Mouse (Mus musculus) embryonic fibroblast, embryonic 13.5 days (primary cell): ENCODE measurements around the gene Wdr25.

Experiments used
- CTCF ChIP-seq: IDR thresholded peaks from 2 replicates; pipeline ENCODE4 v1.5.1; 2011; ENCODE audit warnings: mild to moderate bottlenecking, control low read depth, low read length, moderate library complexity, borderline replicate concordance; ENCODE audit not compliant: insufficient read depth
- POLR2A ChIP-seq: IDR thresholded peaks from 2 replicates; pipeline ENCODE4 v1.6.1; 2011; ENCODE audit warnings: low read depth, mild to moderate bottlenecking, control low read depth, low read length, moderate library complexity

DNA sequence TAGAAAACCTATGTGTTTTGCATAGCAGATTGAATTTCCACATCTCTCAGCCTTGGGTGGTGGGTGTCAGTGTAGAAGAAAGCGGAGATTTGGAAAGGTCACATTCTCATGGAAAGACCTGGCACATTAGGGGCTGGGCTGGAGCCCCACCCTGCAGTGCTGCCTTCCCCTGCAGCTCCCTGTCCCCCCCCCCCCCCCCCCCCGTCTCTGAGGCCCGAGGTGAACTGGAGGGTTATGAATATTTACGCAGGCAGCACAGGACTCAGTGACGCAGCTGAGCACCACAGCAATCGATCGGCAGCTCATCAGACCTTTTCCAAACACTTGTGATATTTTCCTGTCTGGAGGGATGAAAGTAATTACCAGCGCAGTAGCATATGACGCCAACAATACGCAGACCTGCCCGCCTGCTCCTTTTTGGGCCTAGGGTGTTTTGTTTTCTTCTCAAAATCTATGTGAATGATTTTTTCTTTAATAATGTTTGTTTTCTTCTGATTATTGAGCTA, 33.2 kb downstream of the Wdr25 start:
- TF ChIP-seq CTCF (no peak), POLR2A (no peak)
